Mouse (Mus musculus) testis, adult 2 months (tissue): ENCODE data around the gene Farsb.

Experiments
- CTCF ChIP-seq: fragments of 200-500 bp; IDR thresholded peaks from 2 replicates; pipeline ENCODE4 v1.5.1; 2012; ENCODE audit warnings: low read depth, mild to moderate bottlenecking, inconsistent platforms, low read length, moderate library complexity; ENCODE audit not compliant: control insufficient read depth, insufficient read depth, insufficient replicate concordance
- POLR2A ChIP-seq: fragments of 200-500 bp; IDR thresholded peaks from 2 replicates; pipeline ENCODE4 v1.6.1; 2012; ENCODE audit warnings: low read depth, mild to moderate bottlenecking, inconsistent platforms, low read length, moderate library complexity; ENCODE audit not compliant: control insufficient read depth

GRCm38 (mm10) chr1:78426841-78427240 lies 61.9 kb downstream of the Farsb start:
- TF ChIP-seq CTCF: no peak
- no peak for TF ChIP-seq POLR2A
